Mouse (Mus musculus) spleen, adult 2 months (tissue): Measurements from ENCODE around the gene Cox4i2. TPM values are rescaled to one million over a fixed set of nuclear protein-coding genes. Genes with fewer than 3 reads are reported as not detected.

Source experiments
- DNase-seq, 2 experiments: peaks; one replicate each; pipeline versions ENCODE4 v3.0.0 to v3.0.0-alpha.2; 2012 to 2021; ENCODE audit warnings: low spot score in 2 of 2, low read depth in 1 of 2
- H3K27ac ChIP-seq: fragments of 200-500 bp; 2 replicates; pipeline ENCODE4 v1.5.1; 2012; ENCODE audit warnings: low read length, inconsistent platforms; ENCODE audit not compliant: insufficient read depth
- H3K27me3 ChIP-seq: fragments of 200-500 bp; 2 replicates; pipeline ENCODE4 v1.6.1; 2012; ENCODE audit warnings: mild to moderate bottlenecking, moderate library complexity, low read length, inconsistent platforms; ENCODE audit not compliant: control insufficient read depth, insufficient read depth
- H3K36me3 ChIP-seq: fragments of 200-500 bp; 2 replicates; pipeline ENCODE4 v1.6.1; 2012; ENCODE audit warnings: mild to moderate bottlenecking, low read length, inconsistent platforms; ENCODE audit not compliant: control insufficient read depth, insufficient read depth
- H3K4me1 ChIP-seq: fragments of 200-500 bp; 2 replicates; pipeline ENCODE4 v1.6.1; 2011; ENCODE audit warnings: inconsistent platforms; ENCODE audit not compliant: control insufficient read depth, insufficient read depth, insufficient read length
- H3K4me3 ChIP-seq: fragments of 200-500 bp; 2 replicates; pipeline ENCODE4 v1.5.1; 2011; ENCODE audit warnings: mild to moderate bottlenecking, inconsistent platforms; ENCODE audit not compliant: insufficient read depth, insufficient read length; ENCODE audit errors: extremely low read depth
- CTCF ChIP-seq: fragments of 200-500 bp; IDR thresholded peaks from 2 replicates; pipeline ENCODE4 v1.5.1; 2011; ENCODE audit warnings: mild to moderate bottlenecking, inconsistent platforms; ENCODE audit not compliant: insufficient read depth, insufficient read length, insufficient replicate concordance; ENCODE audit errors: extremely low read depth
- POLR2A ChIP-seq: fragments of 200-500 bp; IDR thresholded peaks from 2 replicates; pipeline ENCODE4 v1.6.1; 2011; ENCODE audit warnings: low read depth, low read length, inconsistent platforms
- WGBS: fragments of 180-500 bp; shearing (Covaris S2); methylation state at CpG from one replicate; pipeline ENCODE4 v1.1.7; 2018; 5-methylcytosine and 5-hydroxymethylcytosine counted together
- polyA plus RNA-seq: library from polyadenylated mRNA; depleted of rRNA; stranded (reverse); fragments of >200 nt; gene quantifications from 2 replicates; pipeline ENCODE4 v1.2.3, GENCODE M21; 2012; rRNA removed

The Cox4i2 gene
- 0.56 and 0.59 TPM in 2 replicates for polyA plus RNA-seq

DNA sequence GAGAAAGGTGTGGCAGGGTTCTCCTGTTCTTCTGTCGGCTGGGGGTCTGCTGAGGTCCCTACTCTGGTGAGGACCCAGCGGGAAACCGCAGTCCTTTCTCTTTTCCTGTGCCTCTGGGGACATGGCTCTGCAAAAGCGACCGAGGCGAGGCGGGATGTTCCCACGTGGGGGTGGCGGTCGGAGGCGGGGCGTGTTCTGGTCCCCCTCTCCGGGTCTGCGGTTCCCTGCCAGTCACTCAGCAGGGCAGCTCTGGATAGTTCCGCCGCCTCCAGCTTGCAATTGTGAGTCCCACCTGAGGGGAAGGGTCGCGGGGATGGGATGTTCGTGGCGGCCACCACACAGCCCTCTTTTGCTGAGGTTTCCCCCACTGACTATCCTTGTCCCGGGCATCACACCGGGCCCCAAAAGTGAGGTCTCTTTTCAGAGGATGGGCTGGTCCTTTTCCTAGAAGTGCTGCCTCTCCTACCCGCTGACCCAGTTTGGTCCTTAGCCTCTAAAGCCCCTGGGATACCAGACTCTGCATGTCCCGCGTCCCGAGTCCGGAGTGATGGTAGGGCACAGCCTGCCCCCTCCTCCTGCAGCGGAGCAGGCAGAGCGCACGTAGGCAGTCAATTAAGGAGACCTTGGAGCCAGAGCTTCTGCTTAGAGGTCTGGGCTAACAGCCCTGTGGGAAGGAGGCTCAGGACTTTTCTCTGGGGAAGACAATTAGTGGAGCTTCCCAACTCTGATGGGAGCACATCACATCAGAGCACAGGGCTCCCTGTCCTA, at the start of gene Cox4i2:
TSS of gene Cox4i2 (plus strand) at position 230 of the 768 bp plus-strand sequence.
- H3K27ac ChIP-seq = no peak within 1 kb of the TSS
- no peak within 1 kb of the TSS for H3K4me3 ChIP-seq
- peaks cover 6% of the 10 kb centered on the region for H3K27me3 ChIP-seq
- TF ChIP-seq POLR2A = no peak
- TF ChIP-seq CTCF = no peak
- 14% methylated on average over 30 of the region's 30 CpGs for WGBS
- no peak for DNase-seq
- H3K4me1 ChIP-seq = no peaks in the 10 kb centered on the region; the same call in 1 of the 2 replicates
- no peaks in the 10 kb centered on the region for H3K36me3 ChIP-seq

DNA sequence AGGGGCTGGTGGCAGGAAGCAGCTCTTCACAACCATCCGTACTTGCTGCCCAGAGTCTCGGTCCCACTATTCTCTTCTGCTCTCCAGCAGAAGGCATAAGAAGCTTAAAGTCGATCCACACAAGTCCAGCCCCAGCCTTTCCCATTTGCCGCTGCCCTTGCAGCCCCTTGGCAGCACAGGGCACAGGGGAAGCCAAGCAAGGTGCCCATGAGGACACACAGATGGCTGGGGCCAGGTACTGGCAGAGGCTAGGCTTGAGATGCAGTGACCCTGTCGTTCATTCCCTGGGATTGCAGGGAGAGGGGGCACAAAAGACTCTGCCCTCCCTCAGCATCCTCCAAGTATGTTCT, 49.7 kb upstream of the Cox4i2 start:
- Histone ChIP-seq H3K27ac (no peak overlapping the region), H3K36me3 (peaks cover 69% of the 10 kb centered on the region), H3K4me3 (no peak overlapping the region), H3K27me3 (no peaks in the 10 kb centered on the region), H3K4me1 (no peaks in the 10 kb centered on the region)
- DNase-seq = no peak
- WGBS = 90% methylated on average over 5 of the region's 5 CpGs
- TF ChIP-seq POLR2A (no peak), CTCF (no peak)

DNA sequence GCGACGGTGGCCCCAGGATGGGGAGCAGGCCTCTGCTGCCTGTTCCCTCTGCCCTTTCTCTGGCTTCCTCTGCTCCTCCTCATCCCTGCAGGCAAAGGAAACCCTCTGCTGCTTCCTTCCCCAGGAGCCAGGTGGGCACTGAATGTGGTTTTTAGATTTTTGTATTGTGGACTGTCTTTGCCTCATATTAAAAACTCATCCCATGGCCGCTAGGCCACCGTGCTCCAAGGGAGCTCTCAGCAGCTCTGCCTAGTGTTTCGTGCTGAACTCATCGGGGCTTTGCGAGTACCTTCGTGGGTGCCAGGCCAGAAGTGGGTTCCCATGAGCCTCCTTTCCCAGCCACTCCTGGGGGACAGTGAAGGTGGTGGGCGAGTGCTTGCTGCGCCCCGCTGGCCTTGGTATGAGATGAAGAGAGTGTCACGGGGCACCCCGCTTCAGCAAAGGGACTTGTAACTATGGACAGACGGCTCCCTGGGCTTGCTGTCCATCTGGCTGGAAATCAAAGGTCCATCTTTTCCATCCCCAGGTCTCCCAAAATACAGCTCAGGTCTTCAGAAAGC, 49.1 kb upstream of the Cox4i2 start:
- Histone ChIP-seq H3K36me3 (peaks cover 63% of the 10 kb centered on the region), H3K4me3 (no peak overlapping the region), H3K4me1 (no peaks in the 10 kb centered on the region), H3K27ac (no peak overlapping the region), H3K27me3 (no peaks in the 10 kb centered on the region)
- TF ChIP-seq POLR2A (no peak), CTCF (no peak)
- WGBS = 97% methylated on average over 14 of the region's 14 CpGs
- no peak for DNase-seq

DNA sequence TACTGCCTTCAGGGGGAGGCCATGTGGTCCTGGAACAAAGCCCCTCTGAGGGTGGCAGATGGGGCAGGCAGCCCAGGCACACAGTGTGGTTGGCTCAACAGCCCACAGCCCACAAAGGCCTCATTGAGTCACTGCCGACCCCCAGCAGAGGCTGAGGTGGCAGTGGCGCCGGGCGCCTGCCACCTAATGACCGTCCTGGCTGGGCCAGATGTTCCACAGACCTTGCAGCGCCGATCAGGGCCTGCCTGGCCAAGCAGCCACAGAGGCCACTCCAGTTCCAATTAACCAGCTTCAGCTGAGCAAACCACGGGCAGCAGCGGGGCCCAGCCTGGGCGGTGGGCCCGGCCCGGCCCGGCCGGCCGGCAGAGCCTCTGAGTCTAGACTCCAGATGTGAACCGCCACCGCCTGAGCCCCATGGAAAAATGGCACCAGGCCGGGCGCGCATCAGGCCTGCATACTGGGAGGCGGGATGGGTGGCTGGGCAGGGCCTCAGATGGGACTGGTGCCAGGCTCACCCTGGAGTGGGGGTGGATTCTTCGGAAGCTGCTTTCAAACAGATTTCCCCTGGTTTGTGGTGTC, 47.9 kb upstream of the Cox4i2 start:
- DNase-seq = no peak
- no peaks in the 10 kb centered on the region for H3K27me3 ChIP-seq
- WGBS = 94% methylated on average over 22 of the region's 22 CpGs
- peaks cover 52% of the 10 kb centered on the region for H3K36me3 ChIP-seq
- no peak overlapping the region for H3K4me3 ChIP-seq
- TF ChIP-seq CTCF = no peak
- TF ChIP-seq POLR2A = no peak
- no peaks in the 10 kb centered on the region for H3K4me1 ChIP-seq
- peak overlapping the region; percentile 39 for H3K27ac ChIP-seq

DNA sequence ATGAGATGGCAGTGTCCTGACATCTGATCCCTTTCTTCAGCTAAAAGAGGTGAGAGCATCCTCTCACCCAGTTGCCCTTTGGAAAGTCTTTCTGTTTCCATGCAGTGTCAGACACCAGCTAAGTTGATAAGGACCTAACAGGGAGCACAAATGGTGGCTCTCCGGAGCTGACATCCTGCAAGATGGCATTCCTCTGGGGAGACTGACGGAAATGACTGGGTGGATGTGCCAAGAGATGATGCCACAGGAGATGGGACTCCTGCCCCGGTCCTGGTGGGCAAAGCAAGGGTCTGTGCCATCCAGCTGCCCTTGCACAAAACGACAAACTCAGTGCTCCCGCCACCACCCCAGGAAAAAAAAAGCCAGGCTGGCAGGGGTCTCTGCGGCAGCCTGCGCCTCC, 46.8 kb upstream of the Cox4i2 start:
- 84% methylated on average over 7 of the region's 7 CpGs for WGBS
- peaks cover 43% of the 10 kb centered on the region for H3K36me3 ChIP-seq
- H3K27me3 ChIP-seq = no peaks in the 10 kb centered on the region
- H3K4me1 ChIP-seq = no peaks in the 10 kb centered on the region
- peak overlapping the region; percentile 14; the same call in 1 of the 2 replicates for H3K4me3 ChIP-seq
- no peak for DNase-seq
- TF ChIP-seq CTCF (no peak), POLR2A (no peak)
- peak overlapping the region; percentile 65 for H3K27ac ChIP-seq

DNA sequence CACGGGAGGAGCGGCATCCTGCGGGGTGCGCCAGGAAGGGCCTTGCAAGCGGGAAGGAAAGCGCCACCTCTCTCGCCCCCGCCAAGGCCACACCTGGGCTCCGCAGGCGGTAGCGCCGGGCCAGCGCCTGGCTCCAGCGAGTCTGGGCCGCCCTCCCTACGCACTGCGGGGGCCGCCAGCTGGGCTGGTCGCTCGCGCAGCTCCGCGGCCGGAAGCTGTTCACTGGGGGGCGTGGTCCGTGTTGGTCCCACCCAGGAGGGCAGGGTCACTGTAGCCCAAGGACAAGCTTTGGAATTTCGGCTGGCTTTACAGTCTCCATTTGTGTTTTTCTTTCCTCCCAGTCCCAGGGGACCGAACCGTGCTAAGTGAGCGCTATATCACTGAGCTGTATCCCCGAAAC, 46.3 kb upstream of the Cox4i2 start:
- TF ChIP-seq POLR2A = no peak
- no peak for TF ChIP-seq CTCF
- peak overlapping the region; percentile 65 for H3K27ac ChIP-seq
- no peaks in the 10 kb centered on the region for H3K27me3 ChIP-seq
- H3K4me1 ChIP-seq = no peaks in the 10 kb centered on the region
- no peak for DNase-seq
- H3K4me3 ChIP-seq = peak overlapping the region; percentile 14; the same call in 1 of the 2 replicates
- peaks cover 41% of the 10 kb centered on the region for H3K36me3 ChIP-seq
- 91% methylated on average over 31 of the region's 31 CpGs for WGBS
